Mouse (Mus musculus): ENCODE data around the gene Gkap1.
A peak's percentile ranks its signal among the peaks of the same experiment; 100 is the strongest.

Gkap1 gene

GRCm38 (mm10) chr13:58266864-58267263 lies 8.6 kb downstream of the Gkap1 start:
- ATAC-seq (ENCODE audit: low TSS enrichment) = no peak

GRCm38 (mm10) chr13:58263546-58263945 lies 12.0 kb downstream of the Gkap1 start:
- ATAC-seq (ENCODE audit: low TSS enrichment) = no peak

- ATAC-seq (ENCODE audit: low TSS enrichment) = no peak
Measured at GRCm38 (mm10) chr13:58261674-58262073, 13.8 kb downstream of the Gkap1 start.

- ATAC-seq (ENCODE audit: low TSS enrichment) = no peak
Measured at GRCm38 (mm10) chr13:58253268-58253667, 22.2 kb downstream of the Gkap1 start.

GRCm38 (mm10) chr13:58248957-58249356 lies 26.5 kb downstream of the Gkap1 start:
- ATAC-seq (ENCODE audit: low TSS enrichment) = no peak

- no peak for ATAC-seq (ENCODE audit: low TSS enrichment)
Measured at GRCm38 (mm10) chr13:58236536-58236935, 39.0 kb downstream of the Gkap1 start.

- ATAC-seq (ENCODE audit: low TSS enrichment) = peak; percentile 41; the same call in 1 of the 2 replicates
Measured at GRCm38 (mm10) chr13:58232611-58233010, 42.9 kb downstream of the Gkap1 start.

GRCm38 (mm10) chr13:58232070-58232469 lies 43.4 kb downstream of the Gkap1 start:
- ATAC-seq (ENCODE audit: low TSS enrichment) = no peak

- no peak for ATAC-seq (ENCODE audit: low TSS enrichment)
Measured at GRCm38 (mm10) chr13:58228624-58229023, 46.9 kb downstream of the Gkap1 start.

- no peak for ATAC-seq (ENCODE audit: low TSS enrichment)
Measured at GRCm38 (mm10) chr13:58225694-58226093, 49.8 kb downstream of the Gkap1 start.

- ATAC-seq (ENCODE audit: low TSS enrichment) = no peak
Measured at GRCm38 (mm10) chr13:58220206-58220605, 55.3 kb downstream of the Gkap1 start.

GRCm38 (mm10) chr13:58217536-58217935 lies 58.0 kb downstream of the Gkap1 start:
- ATAC-seq (ENCODE audit: low TSS enrichment) = no peak

GRCm38 (mm10) chr13:58216395-58216794 lies 59.1 kb downstream of the Gkap1 start:
- ATAC-seq (ENCODE audit: low TSS enrichment) = no peak

GRCm38 (mm10) chr13:58215592-58216341 lies 59.7 kb downstream of the Gkap1 start, which contains the start of gene Ubqln1:
TSS of gene Ubqln1 (minus strand) at chr13:58215653.
- peak; percentile 91 for ATAC-seq (ENCODE audit: low TSS enrichment)

- ATAC-seq (ENCODE audit: low TSS enrichment) = peak; percentile 48
Measured at GRCm38 (mm10) chr13:58215253-58215591, 60.3 kb downstream of the Gkap1 start.

- peak; percentile 38; the same call in 1 of the 2 replicates for ATAC-seq (ENCODE audit: low TSS enrichment)
Measured at GRCm38 (mm10) chr13:58214346-58215252, 60.9 kb downstream of the Gkap1 start.

GRCm38 (mm10) chr13:58213801-58214200 lies 61.7 kb downstream of the Gkap1 start:
- ATAC-seq (ENCODE audit: low TSS enrichment) = no peak

- no peak for ATAC-seq (ENCODE audit: low TSS enrichment)
Measured at GRCm38 (mm10) chr13:58212530-58212929, 63.0 kb downstream of the Gkap1 start.

- ATAC-seq (ENCODE audit: low TSS enrichment) = no peak
Measured at GRCm38 (mm10) chr13:58210441-58210840, 65.1 kb downstream of the Gkap1 start.

- ATAC-seq (ENCODE audit: low TSS enrichment) = no peak
Measured at GRCm38 (mm10) chr13:58206084-58206483, 69.4 kb downstream of the Gkap1 start.

- no peak for ATAC-seq (ENCODE audit: low TSS enrichment)
Measured at GRCm38 (mm10) chr13:58204986-58205385, 70.5 kb downstream of the Gkap1 start.

- no peak for ATAC-seq (ENCODE audit: low TSS enrichment)
Measured at GRCm38 (mm10) chr13:58204202-58204601, 71.3 kb downstream of the Gkap1 start.

- peak; percentile 85 for ATAC-seq (ENCODE audit: low TSS enrichment)
Measured at GRCm38 (mm10) chr13:58202903-58203302, 72.6 kb downstream of the Gkap1 start.

All from frontal cortex, adult (tissue).